Mouse (Mus musculus) ES-Bruce4 (cell line): Measurements from ENCODE around the gene H2-M5. TPM values are rescaled to one million over a fixed set of nuclear protein-coding genes. Genes with fewer than 3 reads are reported as not detected.

Source experiments
- H3K27ac ChIP-seq: 2 replicates; pipeline ENCODE4 v1.5.1; 2012; ENCODE audit warnings: low read length, inconsistent platforms; ENCODE audit not compliant: insufficient read depth
- H3K27me3 ChIP-seq: 2 replicates; pipeline ENCODE4 v1.6.1; 2012; ENCODE audit warnings: mild to moderate bottlenecking, low read length, inconsistent platforms; ENCODE audit not compliant: control insufficient read depth, poor library complexity, insufficient read depth, severe bottlenecking
- H3K36me3 ChIP-seq: 2 replicates; pipeline ENCODE4 v1.6.1; 2012; ENCODE audit warnings: inconsistent platforms, mild to moderate bottlenecking, low read length, moderate library complexity; ENCODE audit not compliant: control insufficient read depth, poor library complexity, insufficient read depth, severe bottlenecking
- H3K4me1 ChIP-seq: one replicate; pipeline ENCODE4 v1.8.1; 2011; ENCODE audit warnings: low read length; ENCODE audit not compliant: control insufficient read depth, insufficient read depth
- H3K4me3 ChIP-seq: 2 replicates; pipeline ENCODE4 v1.5.1; 2011; ENCODE audit warnings: low read depth, mild to moderate bottlenecking, low read length
- H3K9ac ChIP-seq: 2 replicates; pipeline ENCODE4 v1.6.1; 2012; ENCODE audit warnings: low read depth, mild to moderate bottlenecking, inconsistent platforms; ENCODE audit not compliant: poor library complexity, severe bottlenecking
- H3K9me3 ChIP-seq: replicated peaks from 2 replicates; pipeline ENCODE4 v1.6.1; 2012; ENCODE audit warnings: mild to moderate bottlenecking, low read length, inconsistent platforms; ENCODE audit not compliant: control insufficient read depth, poor library complexity, insufficient read depth, severe bottlenecking
- CTCF ChIP-seq: IDR thresholded peaks from one replicate; pipeline ENCODE4 v1.8.1; 2011; ENCODE audit warnings: low read depth, low read length
- EP300 ChIP-seq: IDR thresholded peaks from 2 replicates; pipeline ENCODE4 v1.6.1; 2011; ENCODE audit warnings: low read depth, low read length; ENCODE audit not compliant: insufficient read depth
- POLR2A ChIP-seq: IDR thresholded peaks from one replicate; pipeline ENCODE4 v1.8.1; 2011; ENCODE audit warnings: low read length; ENCODE audit not compliant: insufficient read depth
- polyA plus RNA-seq: library from polyadenylated mRNA; stranded (reverse); fragments of >200 nt; gene quantifications from 2 replicates; pipeline ENCODE4 v1.2.4, GENCODE M21; 2011; ENCODE audit warnings: low read depth; ENCODE audit not compliant: missing spikeins, insufficient read depth, insufficient read length

The H2-M5 gene
- polyA plus RNA-seq, 1 experiment, result 13.2 TPM

DNA sequence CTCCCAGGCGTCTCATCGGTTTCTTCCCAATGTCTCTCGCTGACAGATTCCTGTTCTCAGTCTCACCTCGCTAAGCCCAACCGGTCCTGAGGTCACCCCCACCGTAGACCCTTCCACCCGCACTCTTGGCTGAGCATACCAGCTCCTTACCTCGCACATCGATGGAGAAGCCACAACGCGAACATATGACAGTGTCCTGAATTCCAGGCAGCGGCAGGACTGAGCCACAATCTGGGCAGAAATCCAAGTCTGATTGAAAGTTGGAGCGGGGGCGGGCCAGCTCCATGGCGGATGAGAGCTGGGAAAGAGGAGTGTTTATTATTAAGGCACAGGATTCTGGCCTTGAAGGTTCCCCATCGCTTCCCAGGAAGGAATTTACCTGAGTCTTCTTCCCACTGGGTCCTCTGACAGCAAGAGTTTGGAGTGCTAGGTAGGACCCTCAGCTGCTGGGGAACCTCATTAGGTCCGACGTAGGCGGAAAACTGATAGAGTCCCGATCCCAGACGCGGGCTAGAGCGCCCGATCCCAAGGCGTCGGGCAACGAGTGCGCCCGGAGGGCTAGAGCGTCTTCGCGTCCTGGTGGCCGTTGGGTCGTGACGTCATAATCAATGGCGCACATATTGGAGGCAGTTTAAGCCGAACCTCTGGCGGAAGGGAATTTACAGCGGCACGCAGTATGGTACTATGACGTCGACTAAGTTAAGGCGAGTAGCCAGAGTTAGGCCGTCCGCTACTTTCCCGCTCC lies 31.2 kb downstream of the H2-M5 start, which contains the start of the genes Znrd1 and Znrd1as:
Znrd1 (minus strand) TSS at position 561 of the 745 bp plus-strand sequence.
Znrd1as (plus strand) TSS at position 594 of the 745 bp plus-strand sequence.
- no peaks in the 10 kb centered on the region for H3K4me1 ChIP-seq
- H3K9ac ChIP-seq, result peak within 1 kb of the TSS; percentile 67
- H3K4me3 ChIP-seq, result peak within 1 kb of the TSS; percentile 99
- no peaks in the 10 kb centered on the region for H3K9me3 ChIP-seq
- H3K36me3 ChIP-seq, result peaks cover 8% of the 10 kb centered on the region; the same call in 1 of the 2 replicates
- H3K27ac ChIP-seq, result peak within 1 kb of the TSS; percentile 62
- no peaks in the 10 kb centered on the region for H3K27me3 ChIP-seq
- TF ChIP-seq POLR2A, result peak; percentile 15
- TF ChIP-seq CTCF, result no peak
- peak; percentile 91 for TF ChIP-seq EP300

GRCm38 (mm10) chr17:36953062-36953461 lies 36.3 kb downstream of the H2-M5 start:
- Histone ChIP-seq H3K4me1 (no peaks in the 10 kb centered on the region), H3K9ac (no peak overlapping the region), H3K9me3 (no peaks in the 10 kb centered on the region), H3K27me3 (no peaks in the 10 kb centered on the region), H3K36me3 (peaks cover 20% of the 10 kb centered on the region), H3K27ac (no peak overlapping the region), H3K4me3 (no peak overlapping the region)
- TF ChIP-seq EP300 (no peak), CTCF (no peak), POLR2A (no peak)

DNA sequence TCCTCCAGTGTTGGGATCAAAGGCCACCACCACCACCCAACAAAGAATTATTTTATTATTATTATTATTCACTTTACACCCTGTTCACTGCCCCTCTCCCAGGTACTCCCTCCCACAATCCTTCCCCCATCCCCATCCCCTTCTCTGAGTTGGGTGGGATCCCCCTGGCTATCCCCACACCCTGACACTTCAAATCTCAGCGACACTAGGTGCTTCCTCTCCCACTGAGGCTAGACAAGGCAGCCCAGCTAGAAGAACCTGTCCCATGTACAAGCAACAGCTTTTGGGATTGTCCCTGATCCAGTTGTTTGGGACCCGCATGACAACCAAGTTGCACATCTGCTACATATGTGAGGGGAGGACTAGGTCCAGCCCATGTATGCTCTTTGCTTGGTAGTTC lies 36.7 kb downstream of the H2-M5 start:
- Histone ChIP-seq H3K4me1 (no peaks in the 10 kb centered on the region), H3K27ac (no peak overlapping the region), H3K9ac (0 out of 2 replicates have a peak overlapping the region, but pooled peaks have one; percentile 21), H3K27me3 (no peaks in the 10 kb centered on the region), H3K36me3 (peaks cover 20% of the 10 kb centered on the region), H3K4me3 (no peak overlapping the region), H3K9me3 (no peaks in the 10 kb centered on the region)
- TF ChIP-seq EP300 (no peak), POLR2A (no peak), CTCF (no peak)

GRCm38 (mm10) chr17:36950981-36951947 lies 38.1 kb downstream of the H2-M5 start, which contains the start of gene Ppp1r11:
Gene Ppp1r11 (minus strand): TSS chr17:36951741.
- Histone ChIP-seq H3K9me3 (no peaks in the 10 kb centered on the region), H3K27ac (0 out of 2 replicates have a peak within 1 kb of the TSS, but pooled peaks have one; percentile 36), H3K36me3 (peaks cover 18% of the 10 kb centered on the region), H3K4me1 (no peaks in the 10 kb centered on the region), H3K4me3 (peak within 1 kb of the TSS; percentile 95), H3K27me3 (no peaks in the 10 kb centered on the region), H3K9ac (peak within 1 kb of the TSS; percentile 85)
- TF ChIP-seq EP300, result peak; percentile 76; the same call in 1 of the 2 replicates
- no peak for TF ChIP-seq CTCF
- TF ChIP-seq POLR2A, result peak; percentile 14

DNA sequence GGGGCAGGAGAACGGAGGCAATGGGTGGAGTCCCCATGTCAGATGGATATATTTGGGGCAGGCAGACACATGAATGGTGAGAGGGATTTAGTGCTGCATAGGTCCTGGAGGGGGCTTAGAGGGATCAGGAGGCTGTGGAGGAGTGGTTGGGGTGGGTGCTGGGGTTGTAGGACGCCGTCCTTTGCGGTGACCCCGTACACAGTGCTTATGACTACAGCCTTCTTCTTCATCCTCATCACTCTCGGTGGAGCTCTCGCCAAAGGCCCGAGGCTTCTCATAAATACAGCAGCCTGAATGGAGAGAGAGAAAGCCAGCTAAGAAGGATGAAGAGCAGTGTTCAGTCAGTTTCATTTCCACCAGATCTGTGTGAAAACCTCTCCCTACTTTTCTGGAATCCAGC lies 40.1 kb downstream of the H2-M5 start:
- no peak overlapping the region for H3K4me3 ChIP-seq
- no peaks in the 10 kb centered on the region for H3K9me3 ChIP-seq
- peaks cover 14% of the 10 kb centered on the region for H3K36me3 ChIP-seq
- no peak overlapping the region for H3K9ac ChIP-seq
- H3K27ac ChIP-seq, result no peak overlapping the region
- no peaks in the 10 kb centered on the region for H3K27me3 ChIP-seq
- H3K4me1 ChIP-seq, result no peaks in the 10 kb centered on the region
- TF ChIP-seq EP300 (no peak), POLR2A (no peak), CTCF (no peak)
